Mouse (Mus musculus) neural tube, embryonic 15.5 days (tissue): ENCODE measurements around the gene Ino80e. TPM values are rescaled to one million over a fixed set of nuclear protein-coding genes. Genes with fewer than 3 reads are reported as not detected.
A peak's percentile ranks its signal among the peaks of the same experiment; 100 is the strongest.
"Not testable (repeated sequence)": the region's sequence is repeated elsewhere in the genome, so short reads cannot be mapped to it uniquely, and the experiment has no call there.

Experiments
- ATAC-seq: fragments of 200-750 bp; cut with Nextera tagmentation; 2 replicates; pipeline ENCODE4 v1.8.0; 2017; ENCODE audit warnings: mild to moderate bottlenecking, moderate TSS enrichment, moderate library complexity; ENCODE audit not compliant: low FRiP score
- H3K27ac ChIP-seq: fragments of 300-500 bp; sonication (generic); replicated peaks from 2 replicates; pipeline ENCODE4 v1.5.1; 2015; ENCODE audit warnings: mild to moderate bottlenecking, inconsistent platforms
- H3K27me3 ChIP-seq: fragments of 300-500 bp; sonication (generic); replicated peaks from 2 replicates; pipeline ENCODE4 v1.6.1; 2015; ENCODE audit warnings: inconsistent platforms
- H3K36me3 ChIP-seq: fragments of 300-500 bp; sonication (generic); 2 replicates; pipeline ENCODE4 v1.6.1; 2015; ENCODE audit warnings: inconsistent platforms
- H3K4me1 ChIP-seq: fragments of 300-500 bp; sonication (generic); 2 replicates; pipeline ENCODE4 v1.6.1; 2015; ENCODE audit warnings: inconsistent platforms
- H3K4me2 ChIP-seq: fragments of 300-500 bp; sonication (generic); 2 replicates; pipeline ENCODE4 v1.6.1; 2015; ENCODE audit warnings: inconsistent platforms, mild to moderate bottlenecking, moderate library complexity
- H3K4me3 ChIP-seq: fragments of 300-500 bp; sonication (generic); replicated peaks from 2 replicates; pipeline ENCODE4 v1.5.1; 2015; ENCODE audit warnings: mild to moderate bottlenecking, inconsistent platforms
- H3K9ac ChIP-seq: fragments of 300-500 bp; sonication (generic); replicated peaks from 2 replicates; pipeline ENCODE4 v1.6.1; 2015; ENCODE audit warnings: mild to moderate bottlenecking, inconsistent platforms
- H3K9me3 ChIP-seq: fragments of 300-500 bp; sonication (generic); replicated peaks from 2 replicates; pipeline ENCODE4 v1.6.1; 2016; ENCODE audit warnings: inconsistent platforms
- WGBS: fragments of 180-500 bp; shearing (Covaris S2); methylation state at CpG from one replicate; pipeline ENCODE4 v1.1.7; 2015; ENCODE audit warnings: mixed read lengths; 5-methylcytosine and 5-hydroxymethylcytosine counted together
- polyA plus RNA-seq: library from polyadenylated mRNA; unstranded; fragments of >200 nt; fragmentation: Nextera tagmentation; extraction: Ambion mirVana; gene quantifications from 2 replicates; pipeline ENCODE4 v1.2.1, GENCODE M21; 2015

Ino80e gene
- polyA plus RNA-seq, result 89.4 and 90.5 TPM in 2 replicates

- H3K27me3 ChIP-seq, result no peaks in the 10 kb centered on the region
- H3K36me3 ChIP-seq, result peaks cover 45% of the 10 kb centered on the region
Measured at GRCm38 (mm10) chr7:126862147-126862784, at the start of gene Ino80e. Ino80e (minus strand) TSS chr7:126862377.

GRCm38 (mm10) chr7:126905590-126905989 is 43.4 kb upstream of the Ino80e start:
- Histone ChIP-seq H3K4me2 (no peak overlapping the region), H3K9ac (no peak overlapping the region), H3K4me3 (no peak overlapping the region), H3K27me3 (no peaks in the 10 kb centered on the region), H3K27ac (no peak overlapping the region), H3K9me3 (no peaks in the 10 kb centered on the region), H3K4me1 (no peaks in the 10 kb centered on the region), H3K36me3 (no peaks in the 10 kb centered on the region)
- WGBS, result 81% methylated on average over 3 of the region's 3 CpGs
- no peak for ATAC-seq

More at GRCm38 (mm10) chr7:126862147-126862784, at the start of gene Ino80e:
- ATAC-seq, result peak; percentile 77
- peaks cover 35% of the 10 kb centered on the region for H3K4me1 ChIP-seq
- no peaks in the 10 kb centered on the region for H3K9me3 ChIP-seq
- peak within 1 kb of the TSS; percentile 92 for H3K27ac ChIP-seq
- WGBS, result 0% methylated on average over 41 of the region's 41 CpGs
- peak within 1 kb of the TSS; percentile 85 for H3K4me2 ChIP-seq
- peak within 1 kb of the TSS; percentile 71 for H3K4me3 ChIP-seq
- H3K9ac ChIP-seq, result peak within 1 kb of the TSS; percentile 57

- not testable (repeated sequence) for ATAC-seq, H3K4me2 ChIP-seq, H3K27me3 ChIP-seq, H3K9ac ChIP-seq, H3K36me3 ChIP-seq, H3K4me3 ChIP-seq, H3K9me3 ChIP-seq, H3K27ac ChIP-seq
- peaks cover 19% of the 10 kb centered on the region for H3K4me1 ChIP-seq
- WGBS, result 96% methylated on average over 7 of the region's 9 CpGs
Measured at GRCm38 (mm10) chr7:126899781-126900180, 37.6 kb upstream of the Ino80e start.

DNA sequence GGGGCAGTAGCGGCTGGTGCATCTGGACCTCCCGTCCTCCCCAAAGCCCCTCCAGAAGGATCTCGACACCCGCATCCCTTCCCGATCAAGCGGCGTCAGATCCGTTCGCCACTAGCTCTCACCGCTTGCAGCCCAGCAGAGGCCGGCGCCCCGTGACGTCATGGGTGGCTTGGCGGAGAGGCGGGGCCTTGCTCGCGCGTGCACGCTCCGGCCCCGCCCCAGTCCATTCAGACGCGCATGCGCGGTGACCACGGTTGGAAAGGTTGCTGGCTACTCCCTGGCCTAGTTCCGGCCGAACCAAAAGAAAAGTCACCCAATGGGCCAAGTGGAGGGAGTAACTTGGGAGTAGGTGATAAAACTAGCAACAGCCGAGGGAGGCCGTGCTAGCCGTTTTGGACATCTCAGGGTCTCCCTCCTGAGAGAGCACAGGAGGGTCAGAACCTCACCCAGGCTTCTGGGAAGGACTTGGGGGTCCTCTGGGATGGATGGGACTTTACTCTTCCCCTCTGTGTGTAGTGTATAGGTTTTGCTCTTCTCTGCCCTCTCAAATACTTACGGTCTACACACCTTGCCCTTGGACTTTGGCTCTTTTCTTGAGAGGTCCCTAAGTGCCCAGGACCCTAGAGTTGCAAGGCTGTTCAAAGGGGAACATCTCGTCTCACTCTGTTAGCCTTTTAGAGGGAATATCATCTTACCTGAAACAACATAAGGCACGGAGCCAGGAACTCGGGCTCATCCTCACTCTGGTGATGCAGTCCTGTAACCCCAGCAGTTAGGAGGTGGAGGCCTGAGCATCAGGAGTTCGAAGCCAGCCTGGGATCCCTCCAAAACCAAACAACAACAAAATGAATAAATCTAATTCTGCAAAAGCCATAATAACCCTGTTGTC is 36.2 kb upstream of the Ino80e start:
- no peaks in the 10 kb centered on the region for H3K36me3 ChIP-seq
- peak overlapping the region; percentile 71 for H3K4me2 ChIP-seq
- no peaks in the 10 kb centered on the region for H3K27me3 ChIP-seq
- peaks cover 19% of the 10 kb centered on the region for H3K4me1 ChIP-seq
- peak overlapping the region; percentile 71 for H3K4me3 ChIP-seq
- H3K9ac ChIP-seq, result peak overlapping the region; percentile 89
- WGBS, result 12% methylated on average over 37 of the region's 37 CpGs
- ATAC-seq, result peak; percentile 96
- H3K9me3 ChIP-seq, result no peaks in the 10 kb centered on the region
- H3K27ac ChIP-seq, result peak overlapping the region; percentile 93

DNA sequence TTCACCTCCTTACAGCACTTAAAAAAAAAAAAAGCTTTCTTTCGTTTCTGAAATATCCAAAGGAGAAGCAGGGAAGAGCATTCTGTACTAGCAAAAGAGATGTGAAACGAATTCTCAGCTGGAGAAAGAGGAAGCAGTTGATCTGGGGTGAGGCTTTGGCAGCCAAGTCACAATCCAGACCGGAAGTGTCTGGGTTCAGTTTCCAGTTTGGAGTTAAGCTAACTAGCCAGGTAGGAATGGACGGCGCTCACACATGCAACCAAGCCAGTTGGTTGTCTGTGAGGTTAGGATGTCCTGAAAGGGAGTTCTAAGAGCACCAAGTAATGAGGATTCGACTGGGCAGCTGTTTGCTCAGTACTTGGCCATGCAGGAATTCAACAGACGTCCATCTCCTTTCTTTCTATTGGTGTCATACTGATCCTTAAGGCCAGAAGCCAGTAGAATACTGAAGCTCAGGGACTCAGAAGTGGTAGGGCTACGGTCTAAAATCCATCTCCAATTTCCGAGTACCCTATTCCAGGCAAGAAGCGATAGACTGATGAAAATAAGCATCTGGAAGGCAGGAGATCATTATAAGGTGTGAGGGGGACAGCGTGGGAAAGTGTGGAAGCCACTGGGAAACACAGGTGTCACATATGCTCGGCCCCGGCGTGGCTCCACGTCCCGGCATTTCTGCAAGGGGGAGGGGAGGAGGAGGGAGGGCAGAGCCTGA is 35.4 kb upstream of the Ino80e start:
- H3K9me3 ChIP-seq, result no peaks in the 10 kb centered on the region
- peak overlapping the region; percentile 71 for H3K4me2 ChIP-seq
- no peaks in the 10 kb centered on the region for H3K27me3 ChIP-seq
- H3K9ac ChIP-seq, result peak overlapping the region; percentile 89
- peak overlapping the region; percentile 93 for H3K27ac ChIP-seq
- peak overlapping the region; percentile 71 for H3K4me3 ChIP-seq
- H3K36me3 ChIP-seq, result no peaks in the 10 kb centered on the region
- ATAC-seq, result peak; percentile 70
- H3K4me1 ChIP-seq, result peaks cover 19% of the 10 kb centered on the region
- WGBS, result 23% methylated on average over 16 of the region's 16 CpGs

- H3K27ac ChIP-seq, result no peak overlapping the region
- no peaks in the 10 kb centered on the region for H3K27me3 ChIP-seq
- no peaks in the 10 kb centered on the region for H3K9me3 ChIP-seq
- peak overlapping the region; percentile 89; the same call in 1 of the 2 replicates for H3K9ac ChIP-seq
- H3K36me3 ChIP-seq, result no peaks in the 10 kb centered on the region
- WGBS, result 91% methylated on average over 5 of the region's 5 CpGs
- H3K4me1 ChIP-seq, result peaks cover 19% of the 10 kb centered on the region
- H3K4me2 ChIP-seq, result peak overlapping the region; percentile 71
- no peak for ATAC-seq
- H3K4me3 ChIP-seq, result no peak overlapping the region
Measured at GRCm38 (mm10) chr7:126896912-126897311, 34.7 kb upstream of the Ino80e start.

DNA sequence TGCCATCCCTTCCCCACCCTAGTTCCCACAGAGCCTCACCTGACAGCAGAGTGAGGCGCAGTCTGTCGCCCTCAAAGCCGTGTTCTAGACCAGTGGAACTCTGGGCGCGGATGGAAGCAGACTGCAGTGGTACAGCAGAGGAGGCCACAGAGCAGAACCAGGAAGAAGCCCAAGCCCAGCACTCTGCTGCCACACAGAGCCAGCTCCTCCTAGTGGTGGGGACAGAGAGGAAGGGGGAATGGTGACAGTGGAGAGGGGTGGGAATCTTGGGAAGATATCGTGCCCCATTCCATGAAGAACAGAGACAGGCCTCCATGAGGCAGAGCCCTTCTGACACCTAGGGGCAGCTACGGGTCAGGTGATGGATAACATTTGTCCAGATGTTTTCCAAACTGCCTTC is 26.7 kb upstream of the Ino80e start:
- no peak for ATAC-seq

GRCm38 (mm10) chr7:126887281-126887680 is 25.1 kb upstream of the Ino80e start:
- Histone ChIP-seq H3K9ac (no peak overlapping the region), H3K27ac (no peak overlapping the region), H3K27me3 (no peaks in the 10 kb centered on the region), H3K4me1 (peaks cover 19% of the 10 kb centered on the region), H3K4me2 (no peak overlapping the region), H3K9me3 (no peaks in the 10 kb centered on the region), H3K36me3 (peaks cover 14% of the 10 kb centered on the region), H3K4me3 (no peak overlapping the region)
- ATAC-seq, result no peak
- WGBS, result 93% methylated on average over 5 of the region's 5 CpGs

More for the DNA sequence above, 26.7 kb upstream of the Ino80e start:
- H3K4me2 ChIP-seq, result no peak overlapping the region
- no peaks in the 10 kb centered on the region for H3K9me3 ChIP-seq
- no peaks in the 10 kb centered on the region for H3K27me3 ChIP-seq
- no peak overlapping the region for H3K27ac ChIP-seq
- no peak overlapping the region for H3K4me3 ChIP-seq
- 53% methylated on average over 7 of the region's 7 CpGs for WGBS
- H3K36me3 ChIP-seq, result peaks cover 14% of the 10 kb centered on the region
- H3K4me1 ChIP-seq, result peaks cover 4% of the 10 kb centered on the region; the same call in 1 of the 2 replicates
- no peak overlapping the region for H3K9ac ChIP-seq

GRCm38 (mm10) chr7:126884286-126885164 is 22.3 kb upstream of the Ino80e start, which contains the start of gene Taok2:
Taok2 (minus strand) TSS chr7:126884703.
- WGBS, result under 1% methylated on average over 50 of the region's 56 CpGs
- Histone ChIP-seq H3K4me3 (peak within 1 kb of the TSS; percentile 87), H3K9me3 (no peaks in the 10 kb centered on the region), H3K9ac (peak within 1 kb of the TSS; percentile 98), H3K27me3 (no peaks in the 10 kb centered on the region), H3K27ac (peak within 1 kb of the TSS; percentile 96), H3K36me3 (peaks cover 5% of the 10 kb centered on the region), H3K4me2 (peak within 1 kb of the TSS; percentile 86), H3K4me1 (peaks cover 42% of the 10 kb centered on the region)
- ATAC-seq, result peak; percentile 98

- H3K27ac ChIP-seq, result peak overlapping the region; percentile 96
- H3K4me2 ChIP-seq, result peak overlapping the region; percentile 86
- peak overlapping the region; percentile 98 for H3K9ac ChIP-seq
- peak overlapping the region; percentile 87 for H3K4me3 ChIP-seq
- no peaks in the 10 kb centered on the region for H3K9me3 ChIP-seq
- H3K36me3 ChIP-seq, result peaks cover 13% of the 10 kb centered on the region
- under 1% methylated on average over 15 of the region's 15 CpGs for WGBS
- peak; percentile 6; the same call in 1 of the 2 replicates for ATAC-seq
- H3K4me1 ChIP-seq, result peaks cover 42% of the 10 kb centered on the region
- no peaks in the 10 kb centered on the region for H3K27me3 ChIP-seq
Measured at GRCm38 (mm10) chr7:126883731-126884181, 21.6 kb upstream of the Ino80e start.
